9 mouse cellular contexts compared by ENCODE assay signal in genomic region chr2:101652921-101653597, GRCm38 (mm10). TPM values are rescaled to one million over a fixed set of nuclear protein-coding genes. Genes with fewer than 3 reads are reported as not detected.
DNase-seq lines count a peak whose midpoint lies in the region; ATAC-seq and TF ChIP-seq lines count a peak whose summit lies in the region.
"Had no signal": no experiment of that assay in that cellular context is flagged by ENCODE, and none has a peak within 500 bp of the region (broad histone marks: within the 10 kb centered on the region; RNA-seq: fewer than 3 reads in every experiment).

No protein-coding gene starts in this region.

- peak; percentile 83 for TF ChIP-seq CTCF in hindbrain, postnatal 0 days (IDR thresholded peaks at IDR 0.05; ENCODE audit: low read depth)

- H3K4me2 ChIP-seq in hindbrain, postnatal 0 days (ENCODE audit: low read depth, low read length), result peak overlapping the region; percentile 79

- WGBS in hindbrain, postnatal 0 days, result 16% methylated on average over 14 of the region's 14 CpGs

- no peaks in the 10 kb centered on the region for H3K9me3 ChIP-seq in hindbrain, postnatal 0 days (ENCODE audit: low read length)

- H3K9ac ChIP-seq in hindbrain, postnatal 0 days (replicated peaks; ENCODE audit: low read length), result peak overlapping the region; percentile 43; the same call in 1 of the 2 replicates

- H3K36me3 ChIP-seq in hindbrain, postnatal 0 days (ENCODE audit: insufficient read depth, low read length), result no peaks in the 10 kb centered on the region

- H3K27ac ChIP-seq in hindbrain, postnatal 0 days, result no peak overlapping the region

- 0 out of 2 replicates have a peak, but pooled peaks cover 1% of the 10 kb centered on the region for H3K4me1 ChIP-seq in hindbrain, postnatal 0 days (ENCODE audit: insufficient read depth, low read length)

- H3K4me3 ChIP-seq in hindbrain, postnatal 0 days (ENCODE audit: low read length), result peak overlapping the region; percentile 36
- H3K4me3 ChIP-seq: myocyte had no signal

- peak; percentile 83 for DNase-seq in NIH3T3 (ENCODE audit: low read depth)
- peak; percentile 71 for DNase-seq in cerebellum, adult 11-12 months
- DNase-seq in hindbrain, postnatal 0 days (ENCODE audit: low spot score), result peak; percentile 96
- peak; percentile 60 for DNase-seq in left cerebral cortex, adult 11 months (ENCODE audit: low spot score)
- peak; percentile 88 for DNase-seq in lung, postnatal 36 days
- peak; percentile 68 for DNase-seq in right cerebral cortex, postnatal 25 days
- peak; percentile 48 to 56 for DNase-seq in urinary bladder, postnatal 36 days (ENCODE audit: low spot score in 2 of 2)

- no peaks in the 10 kb centered on the region for H3K27me3 ChIP-seq in hindbrain, postnatal 0 days (ENCODE audit: insufficient read depth, low read length)

- ATAC-seq in frontal cortex, adult (ENCODE audit: low TSS enrichment), result peak; percentile 81
- ATAC-seq in hindbrain, postnatal 0 days, result peak; percentile 74

RNA-seq across cellular contexts. Expression of gene B230118H07Rik, which starts 3.7 kb away (rescaled TPM):
- total RNA-seq in hindbrain, postnatal 0 days (2014; rRNA removed), result 12.6 and 13.3 TPM in 2 replicates
- polyA plus RNA-seq in hindbrain, postnatal 0 days (2015; fragmentation: Nextera tagmentation; extraction: Ambion mirVana), result 57.3 and 59.3 TPM in 2 replicates

RNA-seq across cellular contexts. Expression of gene Rag1, which starts 3.8 kb away (rescaled TPM):
- total RNA-seq in hindbrain, postnatal 0 days (2014; rRNA removed), result 0.36 and 0.37 TPM in 2 replicates
- polyA plus RNA-seq in hindbrain, postnatal 0 days (2015; fragmentation: Nextera tagmentation; extraction: Ambion mirVana), result 0.08 and 0.11 TPM in 2 replicates
- polyA plus RNA-seq: myocyte had no signal

RNA-seq across cellular contexts. Expression of gene Traf6, which starts 25.2 kb away (rescaled TPM):
- total RNA-seq in hindbrain, postnatal 0 days (2014; rRNA removed), result 21.9 and 26.3 TPM in 2 replicates
- polyA plus RNA-seq in hindbrain, postnatal 0 days (2015; fragmentation: Nextera tagmentation; extraction: Ambion mirVana), result 6.1 and 6.8 TPM in 2 replicates

RNA-seq across cellular contexts. Expression of gene Rag2, which starts 28.5 kb away (rescaled TPM):
- total RNA-seq in hindbrain, postnatal 0 days (2014; rRNA removed), result 0.07 TPM in 1 of 2 replicates, not detected in the other
- not detected in 2 replicates for polyA plus RNA-seq in hindbrain, postnatal 0 days (2015; fragmentation: Nextera tagmentation; extraction: Ambion mirVana)
- polyA plus RNA-seq: myocyte had no signal
